Mouse (Mus musculus): Measurements from ENCODE around the gene Fgfr2. TPM values are rescaled to one million over a fixed set of nuclear protein-coding genes. Genes with fewer than 3 reads are reported as not detected.

Gene Fgfr2
- polyA plus RNA-seq, 1 experiment from 2014 or later: 93.6 TPM

- Histone ChIP-seq H3K27ac (ENCODE audit: low read depth, low read length) (no peak overlapping the region), H3K4me1 (replicated peaks; ENCODE audit: control insufficient read depth, insufficient read depth, low read length) (no peaks in the 10 kb centered on the region), H3K27me3 (ENCODE audit: control insufficient read depth, insufficient read depth, low read length) (no peaks in the 10 kb centered on the region), H3K36me3 (ENCODE audit: control insufficient read depth, insufficient read depth, low read length) (no peaks in the 10 kb centered on the region), H3K4me3 (ENCODE audit: low read depth, low read length) (no peak overlapping the region), H3K9ac (ENCODE audit: low read length) (no peak overlapping the region), H3K4me2 (ENCODE audit: low read depth, low read length, severe bottlenecking) (no peak overlapping the region), H3K9me3 (ENCODE audit: control insufficient read depth, low read length) (no peaks in the 10 kb centered on the region)
- no peak for DNase-seq (ENCODE audit: low spot score)
- WGBS: 81% methylated on average over 9 of the region's 9 CpGs
- no peak for ATAC-seq (replicated peaks; ENCODE audit: low FRiP score)
Observed at GRCm38 (mm10) chr7:130793671-130794070, 2329.5 kb downstream of the Fgfr2 start.

- no peaks in the 10 kb centered on the region for H3K36me3 ChIP-seq (ENCODE audit: control insufficient read depth, insufficient read depth, low read length)
- WGBS: 95% methylated on average over 7 of the region's 7 CpGs
- H3K27ac ChIP-seq (ENCODE audit: low read depth, low read length): no peak overlapping the region
- no peak for ATAC-seq (replicated peaks; ENCODE audit: low FRiP score)
- H3K9ac ChIP-seq (ENCODE audit: low read length): no peak overlapping the region
- no peak overlapping the region for H3K4me3 ChIP-seq (ENCODE audit: low read depth, low read length)
- no peaks in the 10 kb centered on the region for H3K9me3 ChIP-seq (ENCODE audit: control insufficient read depth, low read length)
- no peaks in the 10 kb centered on the region for H3K4me1 ChIP-seq (replicated peaks; ENCODE audit: control insufficient read depth, insufficient read depth, low read length)
- H3K27me3 ChIP-seq (ENCODE audit: control insufficient read depth, insufficient read depth, low read length): no peaks in the 10 kb centered on the region
- H3K4me2 ChIP-seq (ENCODE audit: low read depth, low read length, severe bottlenecking): no peak overlapping the region
- no peak for DNase-seq (ENCODE audit: low spot score)
Observed at GRCm38 (mm10) chr7:130789456-130789855, 2333.7 kb downstream of the Fgfr2 start.

GRCm38 (mm10) chr7:130788950-130789349, 2334.2 kb downstream of the Fgfr2 start:
- no peaks in the 10 kb centered on the region for H3K27me3 ChIP-seq (ENCODE audit: control insufficient read depth, insufficient read depth, low read length)
- no peaks in the 10 kb centered on the region for H3K36me3 ChIP-seq (ENCODE audit: control insufficient read depth, insufficient read depth, low read length)
- no peak overlapping the region for H3K4me2 ChIP-seq (ENCODE audit: low read depth, low read length, severe bottlenecking)
- no peak overlapping the region for H3K27ac ChIP-seq (ENCODE audit: low read depth, low read length)
- H3K4me1 ChIP-seq (replicated peaks; ENCODE audit: control insufficient read depth, insufficient read depth, low read length): no peaks in the 10 kb centered on the region
- H3K9ac ChIP-seq (ENCODE audit: low read length): no peak overlapping the region
- 81% methylated on average over 3 of the region's 3 CpGs for WGBS
- no peak for DNase-seq (ENCODE audit: low spot score)
- no peak overlapping the region for H3K4me3 ChIP-seq (ENCODE audit: low read depth, low read length)
- H3K9me3 ChIP-seq (ENCODE audit: control insufficient read depth, low read length): no peaks in the 10 kb centered on the region
- no peak for ATAC-seq (replicated peaks; ENCODE audit: low FRiP score)

GRCm38 (mm10) chr7:130787537-130787936, 2335.6 kb downstream of the Fgfr2 start:
- Histone ChIP-seq H3K9me3 (ENCODE audit: control insufficient read depth, low read length) (no peaks in the 10 kb centered on the region), H3K36me3 (ENCODE audit: control insufficient read depth, insufficient read depth, low read length) (no peaks in the 10 kb centered on the region), H3K4me1 (replicated peaks; ENCODE audit: control insufficient read depth, insufficient read depth, low read length) (no peaks in the 10 kb centered on the region), H3K4me2 (ENCODE audit: low read depth, low read length, severe bottlenecking) (no peak overlapping the region), H3K27me3 (ENCODE audit: control insufficient read depth, insufficient read depth, low read length) (no peaks in the 10 kb centered on the region), H3K27ac (ENCODE audit: low read depth, low read length) (no peak overlapping the region), H3K9ac (ENCODE audit: low read length) (no peak overlapping the region), H3K4me3 (ENCODE audit: low read depth, low read length) (no peak overlapping the region)
- DNase-seq (ENCODE audit: low spot score) (no peak), ATAC-seq (replicated peaks; ENCODE audit: low FRiP score) (no peak)
- 93% methylated on average over 4 of the region's 4 CpGs for WGBS

GRCm38 (mm10) chr7:130786708-130787107, 2336.4 kb downstream of the Fgfr2 start:
- no peak for DNase-seq (ENCODE audit: low spot score)
- H3K36me3 ChIP-seq (ENCODE audit: control insufficient read depth, insufficient read depth, low read length): no peaks in the 10 kb centered on the region
- H3K4me2 ChIP-seq (ENCODE audit: low read depth, low read length, severe bottlenecking): no peak overlapping the region
- 88% methylated on average over 5 of the region's 5 CpGs for WGBS
- H3K4me1 ChIP-seq (replicated peaks; ENCODE audit: control insufficient read depth, insufficient read depth, low read length): no peaks in the 10 kb centered on the region
- no peaks in the 10 kb centered on the region for H3K27me3 ChIP-seq (ENCODE audit: control insufficient read depth, insufficient read depth, low read length)
- no peak for ATAC-seq (replicated peaks; ENCODE audit: low FRiP score)
- no peak overlapping the region for H3K9ac ChIP-seq (ENCODE audit: low read length)
- no peak overlapping the region for H3K27ac ChIP-seq (ENCODE audit: low read depth, low read length)
- no peak overlapping the region for H3K4me3 ChIP-seq (ENCODE audit: low read depth, low read length)
- no peaks in the 10 kb centered on the region for H3K9me3 ChIP-seq (ENCODE audit: control insufficient read depth, low read length)

GRCm38 (mm10) chr7:130785923-130786575, 2337.1 kb downstream of the Fgfr2 start:
- WGBS: 84% methylated on average over 12 of the region's 12 CpGs
- no peaks in the 10 kb centered on the region for H3K9me3 ChIP-seq (ENCODE audit: control insufficient read depth, low read length)
- H3K4me3 ChIP-seq (ENCODE audit: low read depth, low read length): no peak overlapping the region
- ATAC-seq (replicated peaks; ENCODE audit: low FRiP score) (no peak), DNase-seq (ENCODE audit: low spot score) (no peak)
- H3K9ac ChIP-seq (ENCODE audit: low read length): no peak overlapping the region
- H3K27ac ChIP-seq (ENCODE audit: low read depth, low read length): no peak overlapping the region
- H3K4me2 ChIP-seq (ENCODE audit: low read depth, low read length, severe bottlenecking): no peak overlapping the region
- H3K27me3 ChIP-seq (ENCODE audit: control insufficient read depth, insufficient read depth, low read length): no peaks in the 10 kb centered on the region
- H3K36me3 ChIP-seq (ENCODE audit: control insufficient read depth, insufficient read depth, low read length): no peaks in the 10 kb centered on the region
- no peaks in the 10 kb centered on the region for H3K4me1 ChIP-seq (replicated peaks; ENCODE audit: control insufficient read depth, insufficient read depth, low read length)

GRCm38 (mm10) chr7:130782501-130783050, 2340.6 kb downstream of the Fgfr2 start:
- DNase-seq (ENCODE audit: low spot score) (no peak), ATAC-seq (replicated peaks; ENCODE audit: low FRiP score) (no peak)
- 88% methylated on average over 5 of the region's 5 CpGs for WGBS
- H3K27ac ChIP-seq (ENCODE audit: low read depth, low read length): no peak overlapping the region
- no peaks in the 10 kb centered on the region for H3K4me1 ChIP-seq (replicated peaks; ENCODE audit: control insufficient read depth, insufficient read depth, low read length)
- no peaks in the 10 kb centered on the region for H3K27me3 ChIP-seq (ENCODE audit: control insufficient read depth, insufficient read depth, low read length)
- no peak overlapping the region for H3K4me2 ChIP-seq (ENCODE audit: low read depth, low read length, severe bottlenecking)
- no peaks in the 10 kb centered on the region for H3K36me3 ChIP-seq (ENCODE audit: control insufficient read depth, insufficient read depth, low read length)
- no peak overlapping the region for H3K4me3 ChIP-seq (ENCODE audit: low read depth, low read length)
- no peaks in the 10 kb centered on the region for H3K9me3 ChIP-seq (ENCODE audit: control insufficient read depth, low read length)
- H3K9ac ChIP-seq (ENCODE audit: low read length): no peak overlapping the region

GRCm38 (mm10) chr7:130780866-130781419, 2342.2 kb downstream of the Fgfr2 start:
- Histone ChIP-seq H3K9me3 (ENCODE audit: control insufficient read depth, low read length) (no peaks in the 10 kb centered on the region), H3K4me2 (ENCODE audit: low read depth, low read length, severe bottlenecking) (no peak overlapping the region), H3K9ac (ENCODE audit: low read length) (no peak overlapping the region), H3K36me3 (ENCODE audit: control insufficient read depth, insufficient read depth, low read length) (no peaks in the 10 kb centered on the region), H3K4me1 (replicated peaks; ENCODE audit: control insufficient read depth, insufficient read depth, low read length) (no peaks in the 10 kb centered on the region), H3K27ac (ENCODE audit: low read depth, low read length) (no peak overlapping the region), H3K27me3 (ENCODE audit: control insufficient read depth, insufficient read depth, low read length) (no peaks in the 10 kb centered on the region), H3K4me3 (ENCODE audit: low read depth, low read length) (no peak overlapping the region)
- ATAC-seq (replicated peaks; ENCODE audit: low FRiP score): no peak
- 77% methylated on average over 5 of the region's 5 CpGs for WGBS
- no peak for DNase-seq (ENCODE audit: low spot score)
